Mouse (Mus musculus) heart, postnatal 10 days (tissue): ENCODE data around the gene Snrnp27. TPM values are rescaled to one million over a fixed set of nuclear protein-coding genes. Genes with fewer than 3 reads are reported as not detected.

Experiments
- DNase-seq, 2 experiments: peaks; one replicate each; pipeline ENCODE4 v3.0.0; 2021
- intact Hi-C: fragments of 180-260 bp; cut with DNase I; formaldehyde crosslinking; loops from one replicate; pipeline ENCODE4 v1.15.1; 2025
- total RNA-seq, 2 experiments: library from RNA; stranded (reverse); gene quantifications; 2 replicates each; pipeline ENCODE4 v1.2.3; 2021

The Snrnp27 gene
- total RNA-seq, 2 experiments from 2014 or later, result 45.9 to 47.1 TPM

DNA sequence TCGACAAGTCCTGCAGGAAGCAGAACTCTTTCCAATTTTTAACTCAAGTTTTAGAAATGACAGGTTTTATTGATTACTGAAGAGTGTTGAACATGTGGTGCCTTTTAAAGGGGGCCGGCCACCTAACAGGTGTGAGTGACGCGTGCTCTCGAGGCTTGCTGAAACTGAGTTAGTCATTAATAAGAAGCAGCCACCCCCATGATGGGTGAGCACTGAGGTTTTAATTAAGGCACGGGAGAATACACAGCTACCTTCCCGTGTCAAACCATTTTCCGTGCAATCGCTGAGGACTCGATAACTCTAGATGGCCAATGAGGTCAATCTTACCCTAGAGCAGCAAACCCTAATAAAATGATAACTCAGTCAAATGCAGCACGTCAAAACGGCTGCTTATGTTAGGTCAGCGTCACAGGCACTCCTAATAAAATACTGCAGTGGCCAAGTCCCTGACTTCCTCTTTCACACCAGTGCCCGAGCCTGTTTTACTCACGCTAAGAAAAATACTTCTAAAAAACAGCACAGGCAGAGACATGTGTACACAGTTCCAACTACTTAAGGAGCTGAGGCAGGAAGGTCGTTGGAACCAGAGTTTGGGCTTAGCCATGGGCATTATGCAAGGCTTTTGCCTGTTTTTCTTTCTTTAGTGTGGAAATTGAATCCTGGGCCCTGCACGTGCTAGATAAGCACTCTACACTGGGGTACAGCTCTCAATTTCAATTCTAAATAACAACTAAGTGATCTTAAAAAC is 18.6 kb downstream of the Snrnp27 start:
- DNase-seq, result no peak
- intact Hi-C loops, result loop anchor here (5.0 kb wide), 1 partner anchor 68 kb away; no protein-coding TSS in a partner anchor

DNA sequence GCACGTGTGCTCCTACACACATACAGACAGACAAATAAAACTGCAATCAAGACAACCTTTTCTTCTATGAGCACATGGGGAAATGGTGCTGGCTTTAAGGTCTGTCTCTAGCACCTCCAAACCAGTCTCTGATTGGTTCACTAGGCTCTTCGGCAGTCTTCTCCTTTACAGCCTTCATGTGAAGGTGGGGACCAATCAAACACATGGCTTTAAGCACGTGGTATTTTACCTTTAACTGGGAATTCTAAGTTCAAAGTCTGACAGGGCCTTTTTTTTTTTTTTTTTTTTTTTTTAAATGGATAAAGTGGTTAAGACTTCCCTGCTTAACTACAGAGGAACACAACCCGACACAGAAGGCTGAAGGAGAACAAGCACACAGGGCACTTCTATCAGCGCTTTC is 19.2 kb downstream of the Snrnp27 start:
- no peak for DNase-seq
- intact Hi-C loops, result loop anchor here (5.0 kb wide), 1 partner anchor 68 kb away; no protein-coding TSS in a partner anchor

DNA sequence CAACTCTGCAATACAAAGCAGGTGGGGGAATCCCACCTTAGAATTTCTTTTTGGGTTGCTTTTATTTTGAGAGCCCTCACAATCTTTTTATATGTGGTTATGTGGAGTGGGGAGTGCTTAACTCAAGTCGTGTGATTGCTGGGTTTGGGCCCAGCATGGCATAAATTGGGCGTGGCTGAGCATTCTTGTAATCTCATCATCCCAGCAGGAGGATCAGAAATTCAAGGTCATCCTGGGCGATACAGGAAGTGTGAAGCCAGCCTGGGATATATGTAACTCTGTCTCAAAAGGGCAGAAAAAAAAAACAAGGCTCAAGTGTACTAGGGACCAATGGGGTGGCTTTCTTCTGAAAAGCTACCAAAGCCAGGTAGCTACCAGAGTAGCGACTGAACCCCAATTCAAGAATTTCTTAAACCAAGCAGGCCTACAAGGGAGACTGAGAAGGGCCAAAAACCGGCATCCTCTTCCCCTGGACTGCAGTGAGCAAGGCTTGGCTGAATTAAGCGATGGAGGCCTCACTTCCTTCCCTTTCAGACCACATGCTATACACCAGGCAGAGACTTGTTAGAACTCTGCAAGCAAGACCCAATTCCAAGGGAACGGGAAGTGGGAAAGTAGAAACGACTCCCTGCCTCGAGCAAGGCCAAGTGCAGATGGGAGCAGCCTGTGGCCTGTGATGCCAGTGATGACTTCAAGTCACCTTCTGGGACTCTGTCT is 24.0 kb downstream of the Snrnp27 start:
- intact Hi-C loops, result no loop called here

GRCm38 (mm10) chr6:86658501-86658900 is 25.8 kb downstream of the Snrnp27 start:
- no peak for DNase-seq
- intact Hi-C loops, result no loop called here

More for the DNA sequence above, 24.0 kb downstream of the Snrnp27 start:
- DNase-seq, result no peak

DNA sequence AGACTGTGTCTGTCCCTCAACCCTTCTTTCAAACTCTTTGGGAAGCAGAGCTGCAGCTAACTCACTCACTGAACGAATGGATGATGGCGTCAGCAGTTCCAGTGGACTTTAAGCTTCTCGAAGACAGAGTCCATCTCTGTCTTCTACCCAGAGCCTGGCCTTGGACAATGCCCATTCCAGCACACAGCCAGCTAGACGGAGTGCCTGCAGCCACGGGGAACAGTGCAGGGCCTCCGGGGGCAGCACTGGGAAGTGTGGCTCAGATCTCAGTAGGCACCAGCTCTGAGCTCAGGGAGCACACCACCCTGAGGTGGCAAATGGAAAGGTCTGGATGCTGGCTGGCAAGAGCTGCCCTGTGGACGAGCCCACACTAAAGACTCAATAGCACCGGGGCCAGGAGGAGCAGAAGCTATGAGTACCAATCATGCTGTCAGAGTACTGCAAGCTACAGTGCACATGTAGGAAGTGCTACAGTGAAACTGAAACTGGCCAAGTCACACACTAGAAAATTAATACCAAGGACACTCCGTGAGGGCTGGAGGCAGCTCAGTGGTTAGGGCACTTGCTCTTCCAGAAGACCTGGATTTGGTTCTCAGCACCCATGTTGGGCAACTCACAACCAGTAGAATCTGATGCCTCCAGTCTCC is 29.9 kb downstream of the Snrnp27 start:
- no peak for DNase-seq
- intact Hi-C loops, result no loop called here

- no peak for DNase-seq
- intact Hi-C loops, result no loop called here
Observed at GRCm38 (mm10) chr6:86653026-86653425, 31.3 kb downstream of the Snrnp27 start.

- intact Hi-C loops, result no loop called here
- no peak for DNase-seq
Observed at GRCm38 (mm10) chr6:86646143-86646542, 38.2 kb downstream of the Snrnp27 start.

GRCm38 (mm10) chr6:86645551-86645950 is 38.8 kb downstream of the Snrnp27 start:
- no peak for DNase-seq
- intact Hi-C loops, result no loop called here

DNA sequence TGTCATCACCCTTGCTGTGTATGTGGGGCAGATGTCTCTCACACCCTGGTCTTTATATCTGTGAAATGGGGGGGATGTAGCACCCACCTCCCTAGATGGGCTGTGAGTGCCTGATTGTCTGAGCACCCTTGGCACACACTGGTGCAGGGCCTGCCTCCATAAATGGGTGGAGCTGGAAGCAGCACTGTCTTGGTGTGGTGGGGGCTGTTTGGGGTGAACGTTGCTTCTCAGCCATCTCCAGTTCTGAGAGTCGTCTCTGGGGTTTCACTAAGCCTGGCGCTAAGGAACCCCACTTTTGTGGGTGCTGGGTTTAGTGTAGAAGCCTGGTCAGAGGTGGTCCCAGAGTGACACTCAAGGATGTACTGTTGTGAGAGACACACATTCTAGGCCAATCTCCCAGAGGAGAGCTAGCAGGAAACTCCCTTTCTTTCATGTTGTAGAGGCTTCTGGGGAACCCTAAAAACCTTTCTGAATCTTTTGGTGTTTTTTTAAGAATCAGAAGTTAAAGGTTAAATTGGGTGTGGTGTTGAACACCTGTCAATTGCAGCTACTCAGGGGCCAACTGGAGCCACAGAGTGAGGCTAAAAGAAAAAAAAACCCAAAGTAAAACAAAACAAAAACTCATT is 39.4 kb downstream of the Snrnp27 start:
- intact Hi-C loops, result no loop called here
- DNase-seq, result no peak

- DNase-seq, result no peak
- intact Hi-C loops, result no loop called here
Observed at GRCm38 (mm10) chr6:86641716-86642115, 42.6 kb downstream of the Snrnp27 start.

- no peak for DNase-seq
Observed at GRCm38 (mm10) chr6:86640776-86641175, 43.5 kb downstream of the Snrnp27 start.

DNA sequence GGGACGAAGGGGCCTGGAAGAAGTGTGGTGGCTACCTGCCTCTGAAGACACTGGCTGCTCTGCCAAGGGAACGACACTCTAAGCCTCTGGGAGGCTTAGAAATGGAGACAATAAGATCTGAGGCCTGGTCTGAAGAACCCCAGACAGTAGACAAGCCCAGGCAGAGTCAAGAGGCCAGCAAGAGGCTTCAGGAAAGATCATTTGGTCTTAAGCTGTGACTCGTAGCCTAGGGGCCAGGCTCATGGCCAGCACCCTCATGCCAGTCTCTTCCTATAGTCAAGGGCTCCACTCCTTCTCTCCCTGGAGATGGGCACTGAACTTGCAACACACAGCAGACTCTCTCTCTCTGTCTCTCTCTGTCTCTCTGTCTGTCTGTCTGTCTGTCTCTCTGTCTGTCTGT is 44.2 kb downstream of the Snrnp27 start:
- intact Hi-C loops, result no loop called here
- no peak for DNase-seq

More at GRCm38 (mm10) chr6:86640776-86641175, 43.5 kb downstream of the Snrnp27 start:
- intact Hi-C loops, result no loop called here

- DNase-seq, result no peak
- intact Hi-C loops, result loop anchor here (2.0 kb wide), 1 partner anchor 95 kb away; no protein-coding TSS in a partner anchor
Observed at GRCm38 (mm10) chr6:86639180-86640160, 44.9 kb downstream of the Snrnp27 start.

- DNase-seq, result no peak
Observed at GRCm38 (mm10) chr6:86638434-86638833, 45.9 kb downstream of the Snrnp27 start.

DNA sequence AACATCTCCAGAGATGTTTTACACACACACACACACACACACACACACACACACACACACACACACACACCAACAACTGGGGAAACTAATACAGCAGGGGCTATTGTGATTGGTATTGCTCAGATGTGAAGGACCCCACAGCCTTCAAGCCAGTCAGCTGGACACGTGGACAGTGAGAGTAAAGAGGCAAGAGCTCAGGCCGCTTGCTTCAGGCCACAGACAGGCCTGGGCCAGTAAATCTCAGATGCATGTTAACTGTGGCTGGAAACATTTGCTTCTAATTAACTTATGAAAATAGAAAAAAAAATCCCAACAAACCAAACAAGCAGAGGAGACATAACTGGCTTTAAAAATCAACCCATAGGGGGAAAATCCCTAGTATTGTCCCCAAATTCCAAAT is 46.5 kb downstream of the Snrnp27 start:
- intact Hi-C loops, result loop anchor here (2.0 kb wide), 1 partner anchor 93 kb away; no protein-coding TSS in a partner anchor
- no peak for DNase-seq

More at GRCm38 (mm10) chr6:86638434-86638833, 45.9 kb downstream of the Snrnp27 start:
- intact Hi-C loops, result loop anchor here (2.0 kb wide), 1 partner anchor 94 kb away; no protein-coding TSS in a partner anchor

DNA sequence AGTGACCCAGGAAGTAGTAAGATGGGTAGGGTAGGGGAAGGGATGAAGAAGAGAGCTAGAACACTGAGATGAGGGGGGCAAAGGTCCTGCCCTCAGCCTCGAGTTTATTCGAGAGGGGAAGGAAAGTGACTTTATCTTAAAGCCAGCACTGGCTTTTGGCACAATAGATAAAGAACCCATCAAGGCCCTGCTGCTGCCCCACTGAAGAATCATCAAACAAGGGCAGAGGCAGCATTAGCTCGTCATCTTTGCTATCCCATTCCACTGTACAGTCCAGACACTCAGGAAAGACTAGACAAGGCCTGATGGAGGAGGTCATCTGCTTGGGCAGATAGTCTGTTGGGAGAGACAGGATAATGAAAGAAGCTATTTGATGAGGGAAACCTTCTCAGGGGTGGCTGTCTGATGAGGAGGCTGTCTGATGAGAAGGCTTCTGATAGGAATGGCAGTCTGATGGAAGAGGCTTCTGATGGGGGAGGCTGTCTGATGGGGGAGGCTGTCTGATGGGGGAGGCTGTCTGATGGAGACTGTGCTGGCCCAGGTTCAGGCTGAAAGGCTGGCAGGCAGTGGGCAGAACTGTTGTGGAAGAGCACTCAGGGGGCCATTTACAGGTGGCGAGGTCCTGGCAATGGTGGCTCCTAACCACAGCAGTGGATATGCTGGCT is 47.0 kb downstream of the Snrnp27 start:
- intact Hi-C loops, result no loop called here
- DNase-seq, result no peak

- intact Hi-C loops, result no loop called here
- peak; percentile 75 to 79 for DNase-seq
Observed at GRCm38 (mm10) chr6:86636495-86636894, 47.8 kb downstream of the Snrnp27 start.

DNA sequence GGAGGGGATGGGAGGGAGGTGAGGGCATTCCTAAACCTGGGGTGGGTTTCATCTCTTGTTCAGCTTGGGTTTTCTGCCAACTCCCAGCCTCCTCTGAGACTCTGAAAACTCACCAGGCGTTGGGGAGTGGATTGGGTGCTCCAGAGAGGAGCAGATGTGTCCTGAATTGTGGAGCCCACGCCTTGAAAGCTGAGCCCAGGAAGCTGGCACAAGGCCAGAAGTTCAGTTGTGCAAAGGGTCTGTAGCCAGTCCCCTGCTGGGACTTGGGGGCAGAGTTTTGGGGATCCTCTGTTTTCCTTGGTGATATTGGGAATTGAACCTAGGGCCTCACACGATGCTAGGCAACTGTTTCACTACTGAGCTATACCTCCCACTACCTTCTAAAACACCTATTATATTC is 54.2 kb downstream of the Snrnp27 start:
- intact Hi-C loops, result no loop called here
- DNase-seq, result no peak

GRCm38 (mm10) chr6:86627946-86628345 is 56.4 kb downstream of the Snrnp27 start, which contains the start of gene Asprv1:
TSS of gene Asprv1 (plus strand) at chr6:86628164.
- DNase-seq, result no peak
- intact Hi-C loops, result no loop called here
